Mouse (Mus musculus): ENCODE data around the gene Spout1. TPM values are rescaled to one million over a fixed set of nuclear protein-coding genes. Genes with fewer than 3 reads are reported as not detected.

Gene Spout1
- polyA plus RNA-seq (2014; fragmentation: Nextera tagmentation; extraction: Ambion mirVana), result 59.6 and 60.7 TPM in 2 replicates

GRCm38 (mm10) chr2:30177700-30178675, at the start of gene Spout1:
Spout1 (minus strand) TSS chr2:30178459.
- 4% methylated on average over 49 of the region's 54 CpGs for WGBS
- DNase-seq (ENCODE audit: low spot score) (peak; percentile 98), ATAC-seq (peak; percentile 100)
- peak within 1 kb of the TSS; percentile 94 for H3K4me2 ChIP-seq (ENCODE audit: low read length)
- peaks cover 9% of the 10 kb centered on the region for H3K4me1 ChIP-seq (ENCODE audit: control insufficient read depth, insufficient read depth, low read length)
- H3K27me3 ChIP-seq (replicated peaks; ENCODE audit: control insufficient read depth, insufficient read depth, low read length), result no peaks in the 10 kb centered on the region
- peak within 1 kb of the TSS; percentile 67 for H3K4me3 ChIP-seq (ENCODE audit: low read depth, low read length)
- H3K9ac ChIP-seq (ENCODE audit: low read length), result peak within 1 kb of the TSS; percentile 71
- H3K9me3 ChIP-seq (replicated peaks; ENCODE audit: control insufficient read depth, low read length), result no peaks in the 10 kb centered on the region
- H3K36me3 ChIP-seq (ENCODE audit: control insufficient read depth, insufficient read depth, low read length), result peaks cover 39% of the 10 kb centered on the region
- no peak within 1 kb of the TSS for H3K27ac ChIP-seq (ENCODE audit: low read depth, low read length)

DNA sequence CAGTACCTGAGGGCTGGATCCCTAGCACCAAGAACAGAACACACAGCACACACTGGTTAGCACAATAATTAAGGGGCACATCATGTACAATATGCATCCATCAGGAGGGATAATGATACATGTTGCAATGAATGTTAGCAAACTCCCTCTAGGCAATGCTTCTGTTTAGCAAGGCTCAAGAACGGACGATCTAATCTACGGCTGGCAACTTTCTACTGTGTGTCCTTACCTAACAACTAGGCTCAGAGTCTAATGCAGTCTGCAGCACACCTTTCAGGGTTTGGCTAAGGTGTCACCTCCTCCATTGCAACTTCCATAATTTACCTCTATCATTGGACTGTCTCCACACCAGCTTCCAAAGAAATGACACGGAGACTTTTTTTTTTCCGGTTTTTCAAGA, 38.0 kb upstream of the Spout1 start:
- 96% methylated on average over 5 of the region's 5 CpGs for WGBS
- no peaks in the 10 kb centered on the region for H3K36me3 ChIP-seq (ENCODE audit: control insufficient read depth, insufficient read depth, low read length)
- H3K9me3 ChIP-seq (replicated peaks; ENCODE audit: control insufficient read depth, low read length), result no peaks in the 10 kb centered on the region
- no peaks in the 10 kb centered on the region for H3K4me1 ChIP-seq (ENCODE audit: control insufficient read depth, insufficient read depth, low read length)
- no peak overlapping the region for H3K27ac ChIP-seq (ENCODE audit: low read depth, low read length)
- no peaks in the 10 kb centered on the region for H3K27me3 ChIP-seq (replicated peaks; ENCODE audit: control insufficient read depth, insufficient read depth, low read length)
- H3K9ac ChIP-seq (ENCODE audit: low read length), result no peak overlapping the region
- H3K4me3 ChIP-seq (ENCODE audit: low read depth, low read length), result no peak overlapping the region
- ATAC-seq (no peak), DNase-seq (ENCODE audit: low spot score) (no peak)
- H3K4me2 ChIP-seq (ENCODE audit: low read length), result no peak overlapping the region

DNA sequence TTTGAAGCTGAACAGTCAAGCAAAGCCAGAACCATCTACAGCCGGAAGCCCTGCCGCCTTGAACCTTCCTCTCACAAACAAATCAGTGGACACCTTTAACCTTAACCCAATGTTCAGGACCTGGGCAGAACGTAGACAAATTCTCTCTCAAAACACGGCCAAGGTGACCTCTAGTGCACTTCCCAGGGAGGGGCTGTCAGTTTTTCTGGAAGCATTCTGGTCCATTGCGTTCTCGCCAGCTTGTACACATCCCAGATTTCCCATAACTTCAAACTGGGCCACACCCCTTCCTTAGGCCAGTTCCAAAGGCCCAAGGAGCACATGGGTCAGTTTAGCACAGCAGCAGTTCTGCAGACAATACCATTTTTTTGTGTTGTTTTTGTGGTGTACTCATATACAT, 37.2 kb upstream of the Spout1 start:
- DNase-seq (ENCODE audit: low spot score) (no peak), ATAC-seq (no peak)
- Histone ChIP-seq H3K36me3 (ENCODE audit: control insufficient read depth, insufficient read depth, low read length) (no peaks in the 10 kb centered on the region), H3K9ac (ENCODE audit: low read length) (no peak overlapping the region), H3K9me3 (replicated peaks; ENCODE audit: control insufficient read depth, low read length) (no peaks in the 10 kb centered on the region), H3K4me1 (ENCODE audit: control insufficient read depth, insufficient read depth, low read length) (no peaks in the 10 kb centered on the region), H3K27me3 (replicated peaks; ENCODE audit: control insufficient read depth, insufficient read depth, low read length) (no peaks in the 10 kb centered on the region), H3K27ac (ENCODE audit: low read depth, low read length) (no peak overlapping the region), H3K4me3 (ENCODE audit: low read depth, low read length) (no peak overlapping the region), H3K4me2 (ENCODE audit: low read length) (no peak overlapping the region)
- 89% methylated on average over 6 of the region's 6 CpGs for WGBS

DNA sequence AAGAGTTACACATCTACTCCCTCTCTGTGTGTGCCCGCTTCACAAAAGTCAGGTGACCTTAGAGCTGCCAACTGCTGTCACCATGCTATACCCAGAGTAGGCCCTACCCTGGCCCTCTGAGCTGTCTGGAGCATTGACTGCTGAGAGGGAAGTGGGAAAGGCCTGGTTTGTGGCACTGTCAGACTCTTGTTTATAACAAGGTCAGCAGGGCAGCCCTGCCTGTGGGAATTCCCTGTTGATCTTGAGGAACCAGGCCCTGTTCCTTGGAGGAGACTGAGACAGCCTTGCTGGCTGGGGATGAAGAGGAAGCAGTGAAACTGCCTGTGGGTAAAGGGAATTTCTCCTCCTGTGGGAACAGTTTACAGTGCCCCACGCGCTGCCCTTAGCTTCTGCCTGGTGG, 36.5 kb upstream of the Spout1 start:
- no peak overlapping the region for H3K4me3 ChIP-seq (ENCODE audit: low read depth, low read length)
- ATAC-seq (no peak), DNase-seq (ENCODE audit: low spot score) (no peak)
- H3K36me3 ChIP-seq (ENCODE audit: control insufficient read depth, insufficient read depth, low read length), result no peaks in the 10 kb centered on the region
- H3K4me2 ChIP-seq (ENCODE audit: low read length), result no peak overlapping the region
- no peak overlapping the region for H3K27ac ChIP-seq (ENCODE audit: low read depth, low read length)
- no peaks in the 10 kb centered on the region for H3K27me3 ChIP-seq (replicated peaks; ENCODE audit: control insufficient read depth, insufficient read depth, low read length)
- 96% methylated on average over 3 of the region's 3 CpGs for WGBS
- H3K9me3 ChIP-seq (replicated peaks; ENCODE audit: control insufficient read depth, low read length), result no peaks in the 10 kb centered on the region
- no peaks in the 10 kb centered on the region for H3K4me1 ChIP-seq (ENCODE audit: control insufficient read depth, insufficient read depth, low read length)
- H3K9ac ChIP-seq (ENCODE audit: low read length), result no peak overlapping the region

DNA sequence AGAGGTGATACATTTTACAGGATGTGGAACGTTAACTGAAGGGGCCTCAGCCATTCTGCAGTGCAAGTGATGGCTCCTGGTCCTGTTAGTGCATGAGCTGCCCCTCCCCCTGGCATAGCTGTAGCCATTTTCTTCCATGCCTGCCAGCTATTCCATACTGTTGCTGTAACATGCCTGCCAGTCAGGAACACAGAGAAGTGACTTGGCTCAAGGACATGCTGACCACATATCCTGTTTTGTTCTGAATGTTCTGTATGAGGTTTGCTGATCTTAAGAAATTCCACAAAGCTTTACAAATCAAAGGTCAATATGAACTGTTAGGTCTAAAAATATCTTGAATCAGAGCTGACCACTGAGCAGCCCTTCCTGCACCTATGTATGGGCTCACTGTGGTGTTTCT, 34.7 kb upstream of the Spout1 start:
- Histone ChIP-seq H3K9me3 (replicated peaks; ENCODE audit: control insufficient read depth, low read length) (no peaks in the 10 kb centered on the region), H3K27me3 (replicated peaks; ENCODE audit: control insufficient read depth, insufficient read depth, low read length) (no peaks in the 10 kb centered on the region), H3K27ac (ENCODE audit: low read depth, low read length) (no peak overlapping the region), H3K36me3 (ENCODE audit: control insufficient read depth, insufficient read depth, low read length) (no peaks in the 10 kb centered on the region), H3K4me3 (ENCODE audit: low read depth, low read length) (no peak overlapping the region), H3K4me2 (ENCODE audit: low read length) (no peak overlapping the region), H3K9ac (ENCODE audit: low read length) (no peak overlapping the region), H3K4me1 (ENCODE audit: control insufficient read depth, insufficient read depth, low read length) (no peaks in the 10 kb centered on the region)
- DNase-seq (ENCODE audit: low spot score) (no peak), ATAC-seq (no peak)
- 87% methylated on average over 1 of the region's 1 CpGs for WGBS

DNA sequence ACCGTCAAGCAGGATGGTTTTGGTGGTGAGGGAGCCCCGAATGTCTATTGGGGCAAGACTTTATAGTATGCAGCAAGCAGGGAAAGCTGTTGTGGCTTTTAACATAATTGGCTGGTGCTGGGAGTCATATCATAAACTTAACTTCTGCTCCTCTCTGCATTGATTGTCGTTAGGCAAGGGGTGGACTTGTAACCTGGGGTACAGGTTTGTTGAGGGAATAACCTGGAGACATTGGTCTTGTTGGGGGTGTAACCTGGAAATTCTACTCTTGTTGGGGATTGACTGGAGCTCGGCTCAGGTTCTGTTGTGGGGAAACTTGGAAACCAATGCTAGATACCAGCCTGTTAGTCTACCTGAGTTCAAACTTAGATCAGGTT, 33.9 kb upstream of the Spout1 start:
- Histone ChIP-seq H3K4me1 (ENCODE audit: control insufficient read depth, insufficient read depth, low read length) (no peaks in the 10 kb centered on the region), H3K27ac (ENCODE audit: low read depth, low read length) (no peak overlapping the region), H3K9ac (ENCODE audit: low read length) (no peak overlapping the region), H3K4me3 (ENCODE audit: low read depth, low read length) (no peak overlapping the region), H3K36me3 (ENCODE audit: control insufficient read depth, insufficient read depth, low read length) (no peaks in the 10 kb centered on the region), H3K27me3 (replicated peaks; ENCODE audit: control insufficient read depth, insufficient read depth, low read length) (no peaks in the 10 kb centered on the region), H3K9me3 (replicated peaks; ENCODE audit: control insufficient read depth, low read length) (no peaks in the 10 kb centered on the region), H3K4me2 (ENCODE audit: low read length) (no peak overlapping the region)
- DNase-seq (ENCODE audit: low spot score), result no peak
- no peak for ATAC-seq
- 84% methylated on average over 4 of the region's 4 CpGs for WGBS

DNA sequence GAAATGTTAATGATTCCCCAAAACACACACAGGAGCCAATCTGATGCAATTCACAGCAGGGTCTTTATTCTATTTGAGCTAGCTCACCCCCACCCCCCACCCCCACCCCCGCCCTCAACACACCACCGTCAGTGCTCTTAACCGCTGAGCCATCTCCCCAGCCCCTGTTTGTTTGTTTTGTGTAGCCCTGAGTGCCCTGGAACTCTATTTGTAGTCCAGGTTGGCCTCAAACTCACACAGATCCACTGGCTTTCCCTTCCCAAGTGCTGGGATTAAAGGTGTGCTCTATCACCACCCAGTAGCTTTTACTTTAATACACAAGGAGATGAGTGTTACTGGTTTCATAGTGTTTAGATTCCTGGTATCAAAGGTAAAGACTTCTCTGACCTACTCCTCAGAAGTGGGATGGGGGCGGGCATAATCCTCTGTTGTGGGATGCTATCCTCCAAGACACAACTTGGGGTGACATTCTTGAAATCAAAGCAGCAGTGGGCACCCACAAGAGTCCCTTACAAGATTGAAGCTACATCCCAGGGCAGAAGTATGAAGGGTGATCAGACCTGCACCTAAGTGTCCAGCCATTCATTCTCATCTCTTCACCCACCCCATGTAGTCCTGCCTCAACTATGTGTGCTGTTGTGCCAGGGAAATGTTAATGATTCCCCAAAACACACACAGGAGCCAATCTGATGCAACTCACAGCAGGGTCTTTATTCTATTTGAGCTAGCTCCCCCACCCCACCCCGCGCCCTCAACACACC, 33.3 kb upstream of the Spout1 start:
- Histone ChIP-seq H3K9ac (ENCODE audit: low read length) (no peak overlapping the region), H3K27me3 (replicated peaks; ENCODE audit: control insufficient read depth, insufficient read depth, low read length) (no peaks in the 10 kb centered on the region), H3K9me3 (replicated peaks; ENCODE audit: control insufficient read depth, low read length) (no peaks in the 10 kb centered on the region), H3K4me3 (ENCODE audit: low read depth, low read length) (no peak overlapping the region), H3K27ac (ENCODE audit: low read depth, low read length) (no peak overlapping the region), H3K4me2 (ENCODE audit: low read length) (no peak overlapping the region), H3K4me1 (ENCODE audit: control insufficient read depth, insufficient read depth, low read length) (peaks cover under 1% of the 10 kb centered on the region; the same call in 1 of the 2 replicates), H3K36me3 (ENCODE audit: control insufficient read depth, insufficient read depth, low read length) (no peaks in the 10 kb centered on the region)
- DNase-seq (ENCODE audit: low spot score) (no peak), ATAC-seq (no peak)
- 80% methylated on average over 6 of the region's 6 CpGs for WGBS

- no peak for ATAC-seq
- no peak overlapping the region for H3K4me3 ChIP-seq (ENCODE audit: low read depth, low read length)
These were observed 29.6 kb upstream of the Spout1 start for GRCm38 (mm10) chr2:30207886-30208285.

GRCm38 (mm10) chr2:30207401-30207800, 29.1 kb upstream of the Spout1 start:
- 85% methylated on average over 4 of the region's 4 CpGs for WGBS
- no peaks in the 10 kb centered on the region for H3K9me3 ChIP-seq (replicated peaks; ENCODE audit: control insufficient read depth, low read length)
- no peaks in the 10 kb centered on the region for H3K36me3 ChIP-seq (ENCODE audit: control insufficient read depth, insufficient read depth, low read length)
- no peaks in the 10 kb centered on the region for H3K27me3 ChIP-seq (replicated peaks; ENCODE audit: control insufficient read depth, insufficient read depth, low read length)
- H3K4me2 ChIP-seq (ENCODE audit: low read length), result no peak overlapping the region
- no peak overlapping the region for H3K4me3 ChIP-seq (ENCODE audit: low read depth, low read length)
- peaks cover 10% of the 10 kb centered on the region for H3K4me1 ChIP-seq (ENCODE audit: control insufficient read depth, insufficient read depth, low read length)
- H3K27ac ChIP-seq (ENCODE audit: low read depth, low read length), result no peak overlapping the region
- no peak for DNase-seq (ENCODE audit: low spot score)
- ATAC-seq, result no peak
- H3K9ac ChIP-seq (ENCODE audit: low read length), result no peak overlapping the region

More at GRCm38 (mm10) chr2:30207886-30208285, 29.6 kb upstream of the Spout1 start:
- 75% methylated on average over 5 of the region's 5 CpGs for WGBS
- peaks cover 10% of the 10 kb centered on the region for H3K4me1 ChIP-seq (ENCODE audit: control insufficient read depth, insufficient read depth, low read length)
- no peaks in the 10 kb centered on the region for H3K27me3 ChIP-seq (replicated peaks; ENCODE audit: control insufficient read depth, insufficient read depth, low read length)
- H3K27ac ChIP-seq (ENCODE audit: low read depth, low read length), result no peak overlapping the region
- H3K4me2 ChIP-seq (ENCODE audit: low read length), result no peak overlapping the region
- no peak overlapping the region for H3K9ac ChIP-seq (ENCODE audit: low read length)
- no peaks in the 10 kb centered on the region for H3K36me3 ChIP-seq (ENCODE audit: control insufficient read depth, insufficient read depth, low read length)
- H3K9me3 ChIP-seq (replicated peaks; ENCODE audit: control insufficient read depth, low read length), result no peaks in the 10 kb centered on the region
- DNase-seq (ENCODE audit: low spot score), result no peak

Measured in forebrain, embryonic 14.5 days (tissue).